Mouse (Mus musculus): Measurements from ENCODE around the gene Pdcd4. TPM values are rescaled to one million over a fixed set of nuclear protein-coding genes. Genes with fewer than 3 reads are reported as not detected.
A peak's percentile ranks its signal among the peaks of the same experiment; 100 is the strongest.
"Not testable (repeated sequence)": the region's sequence is repeated elsewhere in the genome, so short reads cannot be mapped to it uniquely, and the experiment has no call there.

Pdcd4 gene
- total RNA-seq, 1 experiment from 2014 or later, result 109 TPM

- DNase-seq, result no peak
These were observed 8.0 kb downstream of the Pdcd4 start for GRCm38 (mm10) chr19:53899941-53900610.

- no peak for DNase-seq
These were observed 10.1 kb downstream of the Pdcd4 start for GRCm38 (mm10) chr19:53901931-53902738.

GRCm38 (mm10) chr19:53902739-53903487, 10.9 kb downstream of the Pdcd4 start:
- DNase-seq, result peak; percentile 98

- DNase-seq, result peak; percentile 76
These were observed 11.7 kb downstream of the Pdcd4 start for GRCm38 (mm10) chr19:53903507-53904321.

GRCm38 (mm10) chr19:53904833-53905480, 12.9 kb downstream of the Pdcd4 start:
- no peak for DNase-seq

- DNase-seq, result no peak
These were observed 14.1 kb downstream of the Pdcd4 start for GRCm38 (mm10) chr19:53906033-53906702.

- DNase-seq, result not testable (repeated sequence)
These were observed 14.7 kb downstream of the Pdcd4 start for GRCm38 (mm10) chr19:53906703-53907070.

- no peak for DNase-seq
These were observed 22.9 kb downstream of the Pdcd4 start for GRCm38 (mm10) chr19:53914950-53915349.

GRCm38 (mm10) chr19:53919541-53919940, 27.5 kb downstream of the Pdcd4 start:
- DNase-seq, result peak; percentile 35

GRCm38 (mm10) chr19:53921996-53922395, 30.0 kb downstream of the Pdcd4 start:
- not testable (repeated sequence) for DNase-seq

GRCm38 (mm10) chr19:53925338-53925751, 33.3 kb downstream of the Pdcd4 start:
- peak; percentile 26 for DNase-seq

GRCm38 (mm10) chr19:53926705-53927104, 34.7 kb downstream of the Pdcd4 start:
- DNase-seq, result no peak

GRCm38 (mm10) chr19:53929218-53929617, 37.2 kb downstream of the Pdcd4 start:
- DNase-seq, result no peak

- no peak for DNase-seq
These were observed 41.0 kb downstream of the Pdcd4 start for GRCm38 (mm10) chr19:53933050-53933449.

GRCm38 (mm10) chr19:53934046-53934445, 42.0 kb downstream of the Pdcd4 start:
- DNase-seq, result no peak

- no peak for DNase-seq
These were observed 47.4 kb downstream of the Pdcd4 start for GRCm38 (mm10) chr19:53939467-53939866.

- no peak for DNase-seq
These were observed 49.1 kb downstream of the Pdcd4 start for GRCm38 (mm10) chr19:53941139-53941538.

GRCm38 (mm10) chr19:53942342-53942741, 50.3 kb downstream of the Pdcd4 start:
- no peak for DNase-seq

- peak; percentile 99 for DNase-seq
These were observed 52.1 kb downstream of the Pdcd4 start, which contains the start of the genes Shoc2 and Bbip1 for GRCm38 (mm10) chr19:53943802-53944785. Gene Shoc2 (plus strand): TSS chr19:53944306. Gene Bbip1 (minus strand): TSS chr19:53944627.

Data from adrenal gland, postnatal 14 days (tissue).